Mouse (Mus musculus) megakaryocyte-erythroid progenitor cell, adult 5-6 weeks (primary cell): ENCODE data around the gene Kdm5b. TPM values are rescaled to one million over a fixed set of nuclear protein-coding genes. Genes with fewer than 3 reads are reported as not detected.

Experiments used
- total RNA-seq, 2 experiments: library from RNA; stranded (forward) in 1 of 2; stranded (reverse) in 1 of 2; fragments of 200-1000, 215-1000 nt in 1 of 2; fragments of >200 nt in 1 of 2; fragmentation: Nextera tagmentation in 1 of 2; gene quantifications; 2 replicates each; pipeline ENCODE4 v1.2.3; 2014 to 2017

Kdm5b gene
- total RNA-seq, 2 experiments from 2014 or later: 25.5 to 35.0 TPM

Other genes with a start within 250 kb of the Kdm5b start
- gene Ppfia4, start 227.2 kb upstream of the Kdm5b start, total RNA-seq (2014; fragmentation: Nextera tagmentation): 0.32 and 1.1 TPM in 2 replicates
- gene Ppfia4, start 227.2 kb upstream of the Kdm5b start, total RNA-seq (2017): 1.1 and 1.6 TPM in 2 replicates
- gene Tmem183a, start 198.2 kb upstream of the Kdm5b start, total RNA-seq (2014; fragmentation: Nextera tagmentation): 48.8 and 72.3 TPM in 2 replicates
- gene Tmem183a, start 198.2 kb upstream of the Kdm5b start, total RNA-seq (2017): 51.4 and 57.0 TPM in 2 replicates
- not detected in 2 replicates for gene 4933406M09Rik, start 174.2 kb upstream of the Kdm5b start, total RNA-seq (2014; fragmentation: Nextera tagmentation)
- gene 4933406M09Rik, start 174.2 kb upstream of the Kdm5b start, total RNA-seq (2017): not detected in 2 replicates
- gene Cyb5r1, start 154.6 kb upstream of the Kdm5b start, total RNA-seq (2014; fragmentation: Nextera tagmentation): 33.0 and 38.9 TPM in 2 replicates
- 16.3 and 24.8 TPM in 2 replicates for gene Cyb5r1, start 154.6 kb upstream of the Kdm5b start, total RNA-seq (2017)
- 42.2 and 56.1 TPM in 2 replicates for gene Adipor1, start 144.8 kb upstream of the Kdm5b start, total RNA-seq (2014; fragmentation: Nextera tagmentation)
- gene Adipor1, start 144.8 kb upstream of the Kdm5b start, total RNA-seq (2017): 33.3 and 37.5 TPM in 2 replicates
- 62.2 and 79.3 TPM in 2 replicates for gene Klhl12, start 104.6 kb upstream of the Kdm5b start, total RNA-seq (2014; fragmentation: Nextera tagmentation)
- gene Klhl12, start 104.6 kb upstream of the Kdm5b start, total RNA-seq (2017): 49.9 and 60.7 TPM in 2 replicates
- 16.3 and 31.0 TPM in 2 replicates for gene Rabif, start 65.5 kb upstream of the Kdm5b start, total RNA-seq (2014; fragmentation: Nextera tagmentation)
- 20.9 and 21.3 TPM in 2 replicates for gene Rabif, start 65.5 kb upstream of the Kdm5b start, total RNA-seq (2017)
- gene Mgat4e, start 10.5 kb upstream of the Kdm5b start, total RNA-seq (2014; fragmentation: Nextera tagmentation): not detected in 2 replicates
- gene Mgat4e, start 10.5 kb upstream of the Kdm5b start, total RNA-seq (2017): not detected in 2 replicates
- gene Syt2, start 86.5 kb downstream of the Kdm5b start, total RNA-seq (2014; fragmentation: Nextera tagmentation): 0.33 TPM in 1 of 2 replicates, not detected in the other
- gene Syt2, start 86.5 kb downstream of the Kdm5b start, total RNA-seq (2017): 0.05 TPM in 1 of 2 replicates, not detected in the other